Mouse (Mus musculus) C2C12 (cell line): Measurements from ENCODE around the gene Arhgef7. TPM values are rescaled to one million over a fixed set of nuclear protein-coding genes. Genes with fewer than 3 reads are reported as not detected.

Experiments used
- H3K27me3 ChIP-seq: one replicate; pipeline ENCODE4 v1.6.1; 2011; ENCODE audit not compliant: control insufficient read depth, insufficient read depth, insufficient read length
- H3K36me3 ChIP-seq: one replicate; pipeline ENCODE4 v1.6.1; 2011; ENCODE audit not compliant: control insufficient read depth, insufficient read depth
- H3K4me3 ChIP-seq: one replicate; pipeline ENCODE4 v1.5.1; 2011; ENCODE audit warnings: mild to moderate bottlenecking, control low read depth; ENCODE audit not compliant: poor library complexity, insufficient read depth, severe bottlenecking
- H3K79me2 ChIP-seq: one replicate; pipeline ENCODE4 v1.6.1; 2011; ENCODE audit not compliant: control insufficient read depth, insufficient read depth
- H3K79me3 ChIP-seq: one replicate; pipeline ENCODE4 v1.6.1; 2011; ENCODE audit warnings: low read depth, control low read depth
- H3ac ChIP-seq: one replicate; pipeline ENCODE3; 2011; ENCODE audit warnings: low read depth; ENCODE audit not compliant: control insufficient read depth, insufficient read length
- CEBPB ChIP-seq: IDR thresholded peaks from one replicate; pipeline ENCODE4 v1.6.1; 2011; ENCODE audit warnings: low read depth, mild to moderate bottlenecking, control low read depth, moderate library complexity
- CTCF ChIP-seq: IDR thresholded peaks from one replicate; pipeline ENCODE4 v1.5.1; 2011; ENCODE audit not compliant: control insufficient read depth, insufficient read depth, insufficient read length
- FOSL1 ChIP-seq: IDR thresholded peaks from one replicate; pipeline ENCODE4 v1.8.0; 2011; ENCODE audit warnings: mild to moderate bottlenecking, low read length; ENCODE audit not compliant: poor library complexity, insufficient read depth, severe bottlenecking
- MAX ChIP-seq: IDR thresholded peaks from one replicate; pipeline ENCODE4 v1.6.1; 2011; ENCODE audit warnings: mild to moderate bottlenecking, control low read depth
- MYOD1 ChIP-seq: IDR thresholded peaks from one replicate; pipeline ENCODE4 v1.6.1; 2011; ENCODE audit warnings: low read depth; ENCODE audit not compliant: control insufficient read depth, insufficient read length
- MYOG ChIP-seq: IDR thresholded peaks from one replicate; pipeline ENCODE4 v1.6.1; 2011; ENCODE audit not compliant: control insufficient read depth, insufficient read length; ENCODE audit errors: extremely low read depth
- USF1 ChIP-seq: IDR thresholded peaks from one replicate; pipeline ENCODE4 v1.6.1; 2011; ENCODE audit warnings: low read depth, mild to moderate bottlenecking, control low read depth, moderate library complexity
- polyA plus RNA-seq: library from polyadenylated mRNA; unstranded; fragments of >200 nt; fragmentation: generic; extraction: Trizol; gene quantifications from one replicate; pipeline ENCODE4 v1.2.1, GENCODE M21; 2012; ENCODE audit warnings: missing spikeins

The Arhgef7 gene
- polyA plus RNA-seq, 1 experiment: 16.8 TPM

DNA sequence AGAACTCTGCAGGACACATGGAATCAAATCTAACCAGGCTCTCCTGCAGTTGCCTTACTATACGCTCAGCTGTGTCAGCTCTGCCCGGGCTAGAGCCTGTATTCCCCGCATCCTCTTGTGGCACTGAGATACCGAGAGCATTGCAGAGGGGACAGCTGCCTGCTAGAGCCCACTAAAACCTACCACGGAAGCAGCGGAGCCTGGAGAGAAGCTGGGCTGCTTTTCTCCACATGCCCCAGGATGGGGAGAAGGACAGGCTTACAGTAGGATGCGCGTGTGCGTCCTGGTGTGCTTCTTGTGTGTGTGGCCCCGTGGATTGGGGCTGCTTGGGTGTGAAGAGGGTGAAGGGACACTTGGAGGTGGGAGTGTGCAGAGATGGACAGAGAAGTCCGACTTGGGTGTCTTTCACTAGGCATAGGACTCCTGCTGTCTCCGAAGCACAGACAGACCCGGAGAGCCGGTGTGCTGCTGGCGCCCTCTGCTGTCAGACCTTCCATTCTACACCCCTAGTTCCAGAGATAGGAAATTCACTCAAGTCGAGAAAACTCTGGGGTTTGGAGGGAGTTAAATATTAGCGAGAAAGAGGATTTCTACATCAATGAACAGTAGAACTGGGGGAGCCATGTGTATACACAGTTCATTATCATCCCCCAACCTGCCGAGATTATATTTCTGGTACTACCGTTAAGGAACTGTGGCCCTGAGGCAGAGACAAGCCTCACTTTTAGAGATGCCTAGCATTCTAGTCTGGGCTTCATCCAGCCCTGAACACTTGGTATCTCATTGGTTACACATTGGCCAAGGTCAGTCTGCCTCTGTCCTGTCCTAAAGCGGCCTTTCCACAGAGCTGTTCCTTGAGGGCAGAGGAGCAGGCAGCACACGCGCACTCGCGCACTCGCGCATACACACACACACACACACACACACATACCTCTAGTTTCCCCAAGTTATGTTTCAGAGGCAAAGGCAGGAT, 27.2 kb upstream of the Arhgef7 start:
- Histone ChIP-seq H3K36me3 (no peaks in the 10 kb centered on the region), H3K27me3 (peaks cover 23% of the 10 kb centered on the region), H3K79me3 (no peaks in the 10 kb centered on the region), H3K79me2 (no peaks in the 10 kb centered on the region), H3ac (no peak overlapping the region), H3K4me3 (no peak overlapping the region)
- TF ChIP-seq CEBPB (no peak), MAX (no peak), CTCF (peak; percentile 70)

DNA sequence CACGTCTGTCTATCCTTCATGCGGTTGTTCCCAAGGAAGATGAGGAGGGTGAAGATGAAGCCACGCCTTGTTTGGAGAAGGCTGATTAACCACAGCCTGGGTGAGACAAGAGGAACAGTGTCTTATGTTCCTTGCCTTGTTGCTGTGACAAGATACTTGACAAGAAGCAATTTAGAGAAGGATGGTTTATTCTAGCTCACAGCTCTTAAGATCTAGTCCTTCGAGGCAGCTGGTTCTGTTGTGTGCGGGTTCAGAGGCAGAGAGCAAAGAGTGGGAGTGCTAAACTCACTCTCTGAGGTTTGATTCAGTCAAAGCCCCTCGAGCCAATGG, 26.5 kb upstream of the Arhgef7 start, which contains the start of gene 1700016D06Rik:
Gene 1700016D06Rik, minus strand, starts transcription at position 31 of the 330 bp plus-strand sequence.
- Histone ChIP-seq H3K79me2 (no peaks in the 10 kb centered on the region), H3K27me3 (peaks cover 23% of the 10 kb centered on the region), H3ac (no peak within 1 kb of the TSS), H3K79me3 (no peaks in the 10 kb centered on the region), H3K4me3 (no peak within 1 kb of the TSS), H3K36me3 (no peaks in the 10 kb centered on the region)
- TF ChIP-seq MAX (no peak), USF1 (no peak), FOSL1 (no peak)

DNA sequence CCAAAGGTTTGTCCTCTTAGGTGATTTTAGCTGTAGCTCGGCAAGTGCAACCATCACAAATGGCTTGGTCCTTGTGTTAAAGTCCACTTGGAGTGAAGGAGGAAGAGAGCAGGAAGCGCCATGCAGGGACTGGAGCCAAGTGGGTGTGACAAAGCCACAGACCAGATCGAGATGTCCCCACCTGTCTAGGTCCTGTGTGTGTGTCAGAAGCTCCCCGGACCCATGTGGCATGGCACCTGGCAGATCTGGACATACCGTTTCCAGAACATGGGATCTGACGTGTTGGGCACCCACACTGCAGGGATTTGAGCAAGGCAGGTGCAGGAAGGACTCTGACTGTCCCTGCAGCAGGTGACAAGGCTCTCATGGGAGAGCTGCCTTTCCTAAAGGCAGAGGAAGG, 26.1 kb upstream of the Arhgef7 start:
- Histone ChIP-seq H3K79me3 (no peaks in the 10 kb centered on the region), H3K4me3 (no peak overlapping the region), H3ac (no peak overlapping the region), H3K36me3 (no peaks in the 10 kb centered on the region), H3K27me3 (peaks cover 23% of the 10 kb centered on the region), H3K79me2 (no peaks in the 10 kb centered on the region)
- TF ChIP-seq FOSL1 (no peak), MYOD1 (no peak), MYOG (no peak), MAX (no peak)

DNA sequence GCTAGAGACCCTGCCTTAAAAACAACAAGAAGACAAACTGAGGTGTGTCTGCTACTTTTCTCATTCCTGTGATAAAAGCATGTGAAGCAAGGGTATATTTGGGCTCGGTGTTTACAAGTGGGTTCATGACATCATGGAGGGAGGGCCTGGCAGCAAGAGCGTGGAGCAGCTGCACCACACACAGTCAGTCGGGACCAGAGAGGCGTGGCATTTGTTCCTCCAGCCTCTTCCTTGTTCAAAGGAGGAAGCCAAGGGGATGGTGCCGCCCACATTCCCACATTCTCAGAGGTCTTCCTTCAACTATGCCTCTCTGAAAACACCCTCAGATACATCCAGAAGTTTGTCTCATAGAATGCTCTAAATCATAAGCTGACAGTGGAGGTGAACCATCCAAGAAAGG, 23.7 kb upstream of the Arhgef7 start:
- no peak overlapping the region for H3K4me3 ChIP-seq
- no peak for TF ChIP-seq USF1
- no peak for TF ChIP-seq MAX
- TF ChIP-seq CTCF: no peak
- no peak for TF ChIP-seq FOSL1
- TF ChIP-seq MYOD1: no peak
- no peak for TF ChIP-seq CEBPB
- TF ChIP-seq MYOG: no peak
- H3K79me2 ChIP-seq: no peaks in the 10 kb centered on the region
- H3K27me3 ChIP-seq: peaks cover 16% of the 10 kb centered on the region
- no peaks in the 10 kb centered on the region for H3K79me3 ChIP-seq
- H3K36me3 ChIP-seq: no peaks in the 10 kb centered on the region
- no peak overlapping the region for H3ac ChIP-seq

DNA sequence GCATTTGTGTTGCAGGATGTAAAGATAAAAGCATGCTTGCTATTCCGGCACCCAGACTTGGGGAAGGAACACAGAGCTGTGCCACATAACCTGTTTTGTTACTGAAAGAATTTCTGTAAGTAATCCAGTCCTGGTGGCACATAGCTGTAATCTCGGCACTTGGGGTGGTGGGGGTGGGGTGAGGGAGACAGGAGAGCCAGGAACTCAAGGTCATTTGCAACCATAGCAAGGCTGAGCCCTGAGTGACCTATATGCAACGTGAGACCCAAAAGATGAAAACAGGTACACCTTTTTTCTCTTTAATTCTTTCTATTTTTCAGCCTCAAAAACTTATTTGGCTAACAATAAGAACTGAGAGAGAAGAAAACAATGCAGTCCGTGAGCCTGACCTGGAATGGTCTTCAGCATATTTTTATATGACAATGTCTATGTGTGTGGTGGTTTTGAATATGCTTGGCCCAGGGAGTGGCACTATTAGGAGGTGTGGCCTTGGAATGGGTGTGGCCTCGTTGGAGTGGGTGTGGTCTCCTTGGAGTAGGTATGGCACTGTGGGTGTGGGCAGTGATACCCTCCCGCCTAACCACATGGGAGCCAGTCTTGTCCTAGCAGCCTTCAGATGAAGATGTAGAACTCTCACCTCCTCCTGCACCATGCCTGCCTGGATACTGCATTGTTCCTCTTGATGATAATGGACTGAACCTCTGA, 22.7 kb upstream of the Arhgef7 start:
- TF ChIP-seq MYOD1 (no peak), CEBPB (no peak), USF1 (no peak), CTCF (no peak), MYOG (no peak), FOSL1 (no peak), MAX (no peak)
- Histone ChIP-seq H3ac (no peak overlapping the region), H3K27me3 (peaks cover 24% of the 10 kb centered on the region), H3K36me3 (no peaks in the 10 kb centered on the region), H3K4me3 (no peak overlapping the region), H3K79me2 (no peaks in the 10 kb centered on the region), H3K79me3 (no peaks in the 10 kb centered on the region)

DNA sequence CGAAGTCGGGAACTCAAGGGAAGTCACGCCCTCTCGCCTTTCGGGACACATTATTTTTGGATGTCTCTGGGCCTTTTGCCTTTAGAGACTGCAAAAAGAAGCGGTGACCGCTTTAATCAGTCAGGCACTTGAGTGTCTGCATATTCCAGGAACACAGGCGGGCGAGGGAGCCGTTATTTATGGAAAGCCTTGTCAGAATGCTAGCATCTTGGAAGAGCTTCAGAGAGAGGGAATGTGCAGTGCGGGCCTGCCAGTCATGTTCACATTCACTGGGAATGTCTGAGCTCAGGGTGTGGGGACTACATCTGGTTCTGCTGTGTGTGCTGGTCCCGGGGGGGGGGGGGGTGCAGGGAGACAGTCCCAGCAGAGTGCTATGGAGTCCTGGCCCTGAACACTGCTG, 21.7 kb upstream of the Arhgef7 start:
- no peak overlapping the region for H3ac ChIP-seq
- H3K36me3 ChIP-seq: no peaks in the 10 kb centered on the region
- no peaks in the 10 kb centered on the region for H3K79me2 ChIP-seq
- H3K79me3 ChIP-seq: no peaks in the 10 kb centered on the region
- TF ChIP-seq MAX: no peak
- TF ChIP-seq CTCF: no peak
- no peak for TF ChIP-seq MYOG
- TF ChIP-seq USF1: no peak
- TF ChIP-seq CEBPB: no peak
- no peak for TF ChIP-seq MYOD1
- TF ChIP-seq FOSL1: no peak
- peaks cover 20% of the 10 kb centered on the region for H3K27me3 ChIP-seq
- H3K4me3 ChIP-seq: no peak overlapping the region
